Mouse (Mus musculus) embryonic fibroblast, embryonic 13.5 days (primary cell): ENCODE results near the gene Mphosph9.

Experiments
- CTCF ChIP-seq: IDR thresholded peaks from 2 replicates; pipeline ENCODE4 v1.5.1; 2011; ENCODE audit warnings: mild to moderate bottlenecking, control low read depth, low read length, moderate library complexity, borderline replicate concordance; ENCODE audit not compliant: insufficient read depth
- POLR2A ChIP-seq: IDR thresholded peaks from 2 replicates; pipeline ENCODE4 v1.6.1; 2011; ENCODE audit warnings: low read depth, mild to moderate bottlenecking, control low read depth, low read length, moderate library complexity

DNA sequence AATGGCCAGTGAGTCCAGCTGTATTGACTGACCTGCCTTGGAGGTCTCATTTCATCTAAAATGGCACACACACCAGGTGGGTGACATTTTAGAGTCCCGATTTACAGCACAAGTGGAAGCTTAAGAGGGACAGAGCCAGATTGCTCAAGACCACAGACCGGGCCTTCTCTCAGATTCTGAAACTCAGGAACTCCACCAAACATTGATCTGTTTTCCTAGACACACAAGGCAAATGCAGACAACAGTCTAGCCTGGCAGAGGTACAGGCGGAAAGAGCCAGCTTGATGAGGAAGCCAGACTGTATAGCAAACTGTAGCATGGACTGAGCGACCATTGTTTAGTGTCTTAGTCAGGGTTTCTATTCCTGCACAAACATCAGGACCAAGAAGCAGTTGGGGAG is 124.5 kb downstream of the Mphosph9 start:
- TF ChIP-seq CTCF: no peak
- no peak for TF ChIP-seq POLR2A
